Mouse (Mus musculus): ENCODE measurements around the gene Erc1.

DNA sequence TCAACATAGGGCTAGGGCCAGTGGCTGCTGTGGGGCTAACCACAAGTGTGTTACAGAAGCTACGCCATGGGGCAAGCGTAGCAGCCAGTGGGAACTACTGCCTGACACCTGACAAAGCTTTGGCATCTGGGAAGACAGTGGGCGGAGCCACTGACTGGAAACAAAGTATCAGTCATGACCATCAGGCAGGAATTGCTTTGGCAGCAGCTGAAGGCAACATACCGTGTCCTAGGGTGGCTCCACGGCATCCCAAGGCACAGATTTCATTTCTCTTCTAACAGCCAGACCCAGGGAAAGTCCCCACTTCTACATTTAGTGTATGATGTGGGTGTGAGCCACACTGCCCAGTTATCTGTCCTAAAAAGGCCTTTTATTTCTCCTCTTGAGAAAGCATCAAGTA, 321.5 kb downstream of the Erc1 start:
- TF ChIP-seq POLR2A (IDR thresholded peaks at IDR 0.05; ENCODE audit: low read depth, low read length) (no peak), CTCF (IDR thresholded peaks at IDR 0.05; ENCODE audit: extremely low read depth, insufficient read length, insufficient replicate concordance, low read depth, low read length) (no peak)

All from small intestine, adult 2 months (tissue).